Mouse (Mus musculus): ENCODE measurements around the gene Etl4. TPM values are rescaled to one million over a fixed set of nuclear protein-coding genes. Genes with fewer than 3 reads are reported as not detected.
"Not testable (repeated sequence)": the region's sequence is repeated elsewhere in the genome, so short reads cannot be mapped to it uniquely, and the experiment has no call there.

Etl4 gene
- total RNA-seq, 2 experiments from 2014 or later = 57.5 to 85.3 TPM

- Histone ChIP-seq H3K4me3 (no peak overlapping the region), H3K27ac (no peak overlapping the region)
- TF ChIP-seq CTCF (IDR thresholded peaks at IDR 0.05) = no peak
- intact Hi-C loops (cut with DNase I) = no loop called here
- no peak for DNase-seq
Measured at GRCm38 (mm10) chr2:20072377-20072776, 162.8 kb downstream of the Etl4 start.

GRCm38 (mm10) chr2:20076118-20076796, 166.7 kb downstream of the Etl4 start:
- DNase-seq = no peak
- intact Hi-C loops (cut with DNase I) = no loop called here
- TF ChIP-seq CTCF (IDR thresholded peaks at IDR 0.05) = no peak
- no peak overlapping the region for H3K27ac ChIP-seq
- H3K4me3 ChIP-seq = no peak overlapping the region

DNA sequence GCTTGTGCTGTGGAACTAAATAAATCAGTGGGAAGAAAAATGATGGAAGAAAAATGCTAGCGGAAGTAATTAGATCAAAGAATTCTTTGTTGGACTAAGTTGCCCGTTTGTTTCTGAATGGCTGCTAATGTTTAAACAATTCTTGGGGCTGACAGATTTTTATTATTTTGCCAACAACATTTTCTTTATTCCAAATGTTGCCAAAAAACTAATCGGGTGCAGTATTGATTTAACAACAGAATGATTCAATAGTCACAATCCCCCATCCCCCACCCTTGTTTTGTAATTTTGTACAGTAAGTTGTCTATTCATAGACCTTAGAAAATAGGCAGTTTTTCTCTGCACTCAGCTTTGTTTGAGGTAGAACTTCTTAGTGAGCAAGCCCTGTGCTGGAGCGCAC, 175.2 kb downstream of the Etl4 start:
- no peak for TF ChIP-seq CTCF (IDR thresholded peaks at IDR 0.05)
- no peak overlapping the region for H3K4me3 ChIP-seq
- H3K27ac ChIP-seq = no peak overlapping the region
- DNase-seq = no peak
- intact Hi-C loops (cut with DNase I) = no loop called here

DNA sequence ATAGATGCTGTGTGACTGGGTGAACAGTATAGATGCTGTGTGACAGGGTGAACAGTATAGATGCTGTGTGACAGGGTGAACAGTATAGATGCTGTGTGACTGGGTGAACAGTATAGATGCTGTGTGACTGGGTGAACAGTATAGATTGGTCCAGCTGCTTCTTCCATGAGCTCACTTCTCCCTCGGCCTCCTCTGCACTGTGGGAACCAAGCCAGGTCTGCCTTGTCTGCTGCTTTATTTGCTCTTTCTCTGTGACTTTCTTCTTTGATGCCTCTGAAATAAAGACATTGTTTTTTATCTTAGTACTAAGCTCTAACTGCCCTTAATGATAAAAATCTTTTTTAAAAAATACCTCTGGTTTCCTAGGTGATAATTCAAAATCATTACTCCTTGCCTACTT, 195.9 kb downstream of the Etl4 start:
- DNase-seq = no peak
- intact Hi-C loops (cut with DNase I) = no loop called here
- Histone ChIP-seq H3K4me3 (no peak overlapping the region), H3K27ac (no peak overlapping the region)
- TF ChIP-seq CTCF (IDR thresholded peaks at IDR 0.05) = no peak

DNA sequence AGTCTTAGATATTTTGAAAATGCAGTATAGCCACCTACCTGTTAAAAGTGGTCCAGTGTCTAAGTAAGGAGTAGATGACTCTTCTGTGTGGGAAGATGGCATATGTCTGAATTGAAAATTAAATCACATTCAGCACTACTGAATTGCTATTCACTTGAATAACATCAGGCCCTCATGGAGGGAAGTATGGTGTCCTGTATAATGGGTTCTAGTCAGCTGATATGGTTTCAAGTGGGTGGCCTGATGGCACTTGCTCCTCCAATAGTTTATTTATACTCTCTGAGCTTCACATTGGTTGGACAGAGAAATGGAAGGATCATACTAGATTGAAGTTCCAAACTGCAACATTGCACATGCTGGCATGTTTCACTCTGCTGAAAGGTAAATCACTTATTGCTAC, 202.1 kb downstream of the Etl4 start:
- TF ChIP-seq CTCF (IDR thresholded peaks at IDR 0.05) = no peak
- no peak for DNase-seq
- Histone ChIP-seq H3K4me3 (no peak overlapping the region), H3K27ac (no peak overlapping the region)
- intact Hi-C loops (cut with DNase I) = no loop called here

- no peak for DNase-seq
- Histone ChIP-seq H3K4me3 (no peak overlapping the region), H3K27ac (no peak overlapping the region)
- TF ChIP-seq CTCF (IDR thresholded peaks at IDR 0.05) = no peak
- intact Hi-C loops (cut with DNase I) = no loop called here
Measured at GRCm38 (mm10) chr2:20125914-20126313, 216.3 kb downstream of the Etl4 start.

- intact Hi-C loops (cut with DNase I) = no loop called here
- Histone ChIP-seq H3K27ac (no peak overlapping the region), H3K4me3 (no peak overlapping the region)
- DNase-seq = no peak
- no peak for TF ChIP-seq CTCF (IDR thresholded peaks at IDR 0.05)
Measured at GRCm38 (mm10) chr2:20131792-20132191, 222.2 kb downstream of the Etl4 start.

DNA sequence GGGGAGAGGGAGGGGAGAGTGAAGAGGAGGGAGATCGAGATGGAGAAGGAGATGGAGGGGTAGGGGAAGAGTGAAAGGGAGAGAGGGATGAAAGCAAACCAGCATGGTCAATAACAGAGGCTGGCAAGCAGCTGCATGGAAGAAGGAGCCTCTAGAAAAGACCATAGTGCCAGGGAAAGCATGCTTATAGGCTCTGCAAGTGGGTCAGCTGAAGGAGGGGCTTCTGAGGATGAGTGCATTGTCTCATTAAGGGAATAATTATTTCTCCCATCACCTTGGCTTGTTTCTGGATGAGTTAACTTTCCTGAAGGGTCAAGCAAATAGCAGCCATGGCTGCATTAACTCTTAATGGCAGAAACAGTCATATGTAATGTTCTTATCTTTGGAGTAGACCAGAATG, 228.8 kb downstream of the Etl4 start:
- intact Hi-C loops (cut with DNase I) = no loop called here
- no peak for TF ChIP-seq CTCF (IDR thresholded peaks at IDR 0.05)
- no peak for DNase-seq
- Histone ChIP-seq H3K4me3 (no peak overlapping the region), H3K27ac (no peak overlapping the region)

- DNase-seq = no peak
- no peak for TF ChIP-seq CTCF (IDR thresholded peaks at IDR 0.05)
- intact Hi-C loops (cut with DNase I) = no loop called here
- Histone ChIP-seq H3K27ac (no peak overlapping the region), H3K4me3 (no peak overlapping the region)
Measured at GRCm38 (mm10) chr2:20145368-20145767, 235.8 kb downstream of the Etl4 start.

GRCm38 (mm10) chr2:20167073-20167472, 257.5 kb downstream of the Etl4 start:
- H3K4me3 ChIP-seq = no peak overlapping the region
- intact Hi-C loops (cut with DNase I) = no loop called here
- no peak overlapping the region for H3K27ac ChIP-seq
- DNase-seq = no peak
- TF ChIP-seq CTCF (IDR thresholded peaks at IDR 0.05) = no peak

- Histone ChIP-seq H3K27ac (no peak overlapping the region), H3K4me3 (no peak overlapping the region)
- TF ChIP-seq CTCF (IDR thresholded peaks at IDR 0.05) = no peak
- no peak for DNase-seq
- intact Hi-C loops (cut with DNase I) = no loop called here
Measured at GRCm38 (mm10) chr2:20167566-20167965, 258.0 kb downstream of the Etl4 start.

- no peak overlapping the region for H3K27ac ChIP-seq
- H3K4me3 ChIP-seq = no peak overlapping the region
- no peak for TF ChIP-seq CTCF (IDR thresholded peaks at IDR 0.05)
- intact Hi-C loops (cut with DNase I) = no loop called here
- DNase-seq = no peak
Measured at GRCm38 (mm10) chr2:20168156-20168555, 258.6 kb downstream of the Etl4 start.

DNA sequence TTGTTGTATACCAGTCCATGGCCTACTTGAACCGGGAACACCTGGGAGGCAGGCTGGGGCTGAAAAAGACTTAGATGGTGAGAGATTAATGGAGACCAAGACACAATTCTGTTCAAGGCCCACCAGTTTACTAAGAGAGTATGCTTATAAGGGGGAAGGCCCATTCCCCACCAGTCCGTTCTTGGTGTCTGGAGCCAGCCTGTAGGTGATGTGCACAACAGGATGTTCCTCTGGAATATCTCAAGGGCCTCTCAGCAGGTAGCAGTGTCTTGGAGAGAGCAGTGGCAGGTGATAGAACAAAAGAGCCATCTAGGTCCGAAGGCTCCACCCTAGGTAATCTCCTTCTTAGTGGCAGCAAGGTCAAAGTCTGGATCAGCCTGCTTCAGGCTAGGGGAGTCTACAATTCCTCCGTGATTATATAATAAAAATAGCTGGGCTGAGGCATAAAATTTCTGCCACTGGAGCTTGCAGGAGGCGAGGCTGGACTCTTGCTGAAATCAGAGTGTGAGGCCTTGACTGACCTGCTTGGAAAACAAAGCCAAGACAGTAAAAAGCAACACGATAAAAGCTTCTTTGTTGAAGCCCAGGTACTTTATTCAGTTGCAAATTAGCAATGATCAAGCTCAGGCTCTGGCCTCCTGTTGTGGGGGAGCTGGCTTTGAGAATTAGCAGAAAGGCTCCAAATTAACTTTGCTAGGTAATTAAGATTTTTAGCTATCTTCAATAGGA, 267.0 kb downstream of the Etl4 start:
- H3K27ac ChIP-seq; DNase-seq; intact Hi-C loops (cut with DNase I); H3K4me3 ChIP-seq: not testable (repeated sequence)

GRCm38 (mm10) chr2:20177236-20177635, 267.7 kb downstream of the Etl4 start:
- DNase-seq; H3K4me3 ChIP-seq; intact Hi-C loops (cut with DNase I); H3K27ac ChIP-seq: not testable (repeated sequence)

DNA sequence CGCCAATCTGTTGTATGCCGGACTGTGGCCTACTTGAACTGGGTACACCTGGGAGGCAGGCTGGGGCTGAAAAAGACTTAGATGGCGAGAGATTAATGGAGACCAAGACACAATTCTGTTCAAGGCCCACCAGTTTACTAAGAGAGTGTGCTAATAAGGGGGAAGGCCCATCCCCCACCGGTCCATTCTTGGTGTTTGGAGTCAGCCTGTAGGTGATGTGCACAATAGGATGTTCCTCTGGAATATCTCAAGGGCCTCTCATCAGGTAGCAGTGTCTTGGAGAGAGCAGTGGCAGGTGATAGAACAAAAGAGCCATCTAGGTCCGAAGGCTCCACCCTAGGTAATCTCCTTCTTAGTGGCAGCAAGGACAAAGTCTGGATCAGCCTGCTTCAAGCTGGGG, 271.0 kb downstream of the Etl4 start:
- H3K27ac ChIP-seq; DNase-seq; intact Hi-C loops (cut with DNase I); H3K4me3 ChIP-seq: not testable (repeated sequence)

DNA sequence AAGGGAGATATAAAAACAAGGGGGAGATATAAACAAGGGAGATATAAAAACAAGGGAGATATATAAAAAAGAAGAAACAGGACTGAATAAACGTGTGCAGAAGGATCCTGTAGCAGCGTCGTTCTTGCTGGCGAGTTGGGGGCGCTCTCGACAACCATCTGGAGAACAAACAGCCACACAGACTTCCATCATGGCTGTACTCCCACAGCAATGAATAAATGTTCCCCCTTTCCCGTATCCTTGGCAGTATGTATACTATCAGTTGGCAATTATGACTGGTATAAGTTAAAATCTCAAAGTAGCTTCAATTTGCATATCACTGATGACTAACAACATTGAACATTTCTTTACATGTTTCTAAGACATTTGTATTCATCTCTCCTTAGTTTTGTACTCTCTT, 277.6 kb downstream of the Etl4 start:
- H3K27ac ChIP-seq; DNase-seq; intact Hi-C loops (cut with DNase I); H3K4me3 ChIP-seq: not testable (repeated sequence)

All from gastrocnemius, adult 2 months (tissue).